Mouse (Mus musculus) liver, embryonic 14.5 days (tissue): ENCODE measurements at regions not wholly inside any gene's neighbourhood (a gene's known extent, or its start where the extent isn't known, plus 50 kb on each side); places are given as distances from the start of the nearest gene placed in this dataset.

ENCODE experiments used
- CTCF ChIP-seq: IDR thresholded peaks from 2 replicates; pipeline ENCODE4 v1.5.1; 2016; ENCODE audit warnings: antibody characterized with exemption, low read depth, control low read depth
- EP300 ChIP-seq: IDR thresholded peaks from 2 replicates; pipeline ENCODE4 v1.6.1; 2016; ENCODE audit warnings: antibody characterized with exemption, low read depth

DNA sequence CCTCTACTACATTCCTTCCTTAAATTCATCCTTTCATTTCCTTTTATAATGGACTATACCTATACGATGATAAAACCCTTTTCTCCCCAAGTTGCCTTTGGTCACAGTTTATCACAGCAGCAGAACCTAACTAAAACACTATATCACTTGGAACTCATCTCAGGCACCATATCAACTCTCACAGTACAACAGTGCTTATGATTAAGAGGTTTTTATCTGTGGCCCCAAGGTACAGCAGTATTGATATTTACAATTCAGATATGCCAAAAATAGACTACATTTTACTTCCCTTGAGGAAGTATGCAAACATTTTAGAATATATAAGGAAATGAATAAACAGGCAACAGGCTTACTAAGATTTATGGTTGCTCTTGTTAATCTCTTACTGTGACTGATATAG lies 251.4 kb upstream of the Mef2c start:
- TF ChIP-seq EP300 (peak; percentile 58; the same call in 1 of the 2 replicates), CTCF (no peak)
